Mouse (Mus musculus): Measurements from ENCODE around the gene P4ha3. TPM values are rescaled to one million over a fixed set of nuclear protein-coding genes. Genes with fewer than 3 reads are reported as not detected.

The P4ha3 gene
- total RNA-seq, 2 experiments from 2014 or later: 6.5 to 8.5 TPM

GRCm38 (mm10) chr7:100309216-100309615, 23.9 kb downstream of the P4ha3 start:
- no peak overlapping the region for H3K4me3 ChIP-seq
- peak overlapping the region; percentile 45 for H3K27ac ChIP-seq
- intact Hi-C loops (cut with DNase I): no loop called here
- no peak for TF ChIP-seq CTCF (IDR thresholded peaks at IDR 0.05)
- DNase-seq (ENCODE audit: extremely low spot score in 1 of 2, low spot score in 2 of 2): no peak

- TF ChIP-seq CTCF (IDR thresholded peaks at IDR 0.05): no peak
- Histone ChIP-seq H3K27ac (peak overlapping the region; percentile 38), H3K4me3 (no peak overlapping the region)
- intact Hi-C loops (cut with DNase I): no loop called here
- DNase-seq (ENCODE audit: extremely low spot score in 1 of 2, low spot score in 2 of 2): no peak
These were observed 24.4 kb downstream of the P4ha3 start for GRCm38 (mm10) chr7:100309679-100310078.

- Histone ChIP-seq H3K27ac (peak overlapping the region; percentile 38; the same call in 1 of the 2 replicates), H3K4me3 (no peak overlapping the region)
- TF ChIP-seq CTCF (IDR thresholded peaks at IDR 0.05): no peak
- DNase-seq (ENCODE audit: extremely low spot score in 1 of 2, low spot score in 2 of 2): no peak
- intact Hi-C loops (cut with DNase I): no loop called here
These were observed 25.0 kb downstream of the P4ha3 start for GRCm38 (mm10) chr7:100310290-100310689.

GRCm38 (mm10) chr7:100312716-100313115, 27.4 kb downstream of the P4ha3 start:
- intact Hi-C loops (cut with DNase I): no loop called here
- no peak for DNase-seq (ENCODE audit: extremely low spot score in 1 of 2, low spot score in 2 of 2)
- TF ChIP-seq CTCF (IDR thresholded peaks at IDR 0.05): no peak

GRCm38 (mm10) chr7:100316924-100317323, 31.6 kb downstream of the P4ha3 start:
- intact Hi-C loops (cut with DNase I): no loop called here
- TF ChIP-seq CTCF (IDR thresholded peaks at IDR 0.05): no peak

More at GRCm38 (mm10) chr7:100312716-100313115, 27.4 kb downstream of the P4ha3 start:
- Histone ChIP-seq H3K4me3 (no peak overlapping the region), H3K27ac (no peak overlapping the region)

GRCm38 (mm10) chr7:100317534-100317933, 32.2 kb downstream of the P4ha3 start:
- DNase-seq (ENCODE audit: extremely low spot score in 1 of 2, low spot score in 2 of 2): no peak
- no peak overlapping the region for H3K27ac ChIP-seq
- H3K4me3 ChIP-seq: no peak overlapping the region
- intact Hi-C loops (cut with DNase I): no loop called here
- TF ChIP-seq CTCF (IDR thresholded peaks at IDR 0.05): no peak

More at GRCm38 (mm10) chr7:100316924-100317323, 31.6 kb downstream of the P4ha3 start:
- no peak overlapping the region for H3K27ac ChIP-seq
- no peak overlapping the region for H3K4me3 ChIP-seq
- DNase-seq (ENCODE audit: extremely low spot score in 1 of 2, low spot score in 2 of 2): no peak

- intact Hi-C loops (cut with DNase I): no loop called here
- Histone ChIP-seq H3K27ac (no peak overlapping the region), H3K4me3 (no peak overlapping the region)
- no peak for DNase-seq (ENCODE audit: extremely low spot score in 1 of 2, low spot score in 2 of 2)
- TF ChIP-seq CTCF (IDR thresholded peaks at IDR 0.05): no peak
These were observed 38.4 kb downstream of the P4ha3 start for GRCm38 (mm10) chr7:100323721-100324120.

- Histone ChIP-seq H3K4me3 (no peak overlapping the region), H3K27ac (no peak overlapping the region)
- peak; percentile 80 for TF ChIP-seq CTCF (IDR thresholded peaks at IDR 0.05)
- DNase-seq (ENCODE audit: extremely low spot score in 1 of 2, low spot score in 2 of 2): peak; percentile 39 to 60
- intact Hi-C loops (cut with DNase I): loop anchor here (1.0 kb wide), 1 partner anchor 45 kb away; no protein-coding TSS in a partner anchor
These were observed 40.2 kb downstream of the P4ha3 start for GRCm38 (mm10) chr7:100325482-100325881.

GRCm38 (mm10) chr7:100327514-100327913, 42.2 kb downstream of the P4ha3 start:
- no peak overlapping the region for H3K27ac ChIP-seq
- no peak overlapping the region for H3K4me3 ChIP-seq
- no peak for DNase-seq (ENCODE audit: extremely low spot score in 1 of 2, low spot score in 2 of 2)
- no peak for TF ChIP-seq CTCF (IDR thresholded peaks at IDR 0.05)
- intact Hi-C loops (cut with DNase I): no loop called here

- no peak for DNase-seq (ENCODE audit: extremely low spot score in 1 of 2, low spot score in 2 of 2)
- no peak for TF ChIP-seq CTCF (IDR thresholded peaks at IDR 0.05)
- Histone ChIP-seq H3K4me3 (no peak overlapping the region), H3K27ac (no peak overlapping the region)
- intact Hi-C loops (cut with DNase I): no loop called here
These were observed 43.3 kb downstream of the P4ha3 start for GRCm38 (mm10) chr7:100328636-100329035.

GRCm38 (mm10) chr7:100331269-100331668, 45.9 kb downstream of the P4ha3 start:
- no peak overlapping the region for H3K27ac ChIP-seq
- DNase-seq (ENCODE audit: extremely low spot score in 1 of 2, low spot score in 2 of 2): no peak
- intact Hi-C loops (cut with DNase I): no loop called here
- no peak for TF ChIP-seq CTCF (IDR thresholded peaks at IDR 0.05)
- no peak overlapping the region for H3K4me3 ChIP-seq

- intact Hi-C loops (cut with DNase I): no loop called here
- no peak for TF ChIP-seq CTCF (IDR thresholded peaks at IDR 0.05)
These were observed 50.6 kb downstream of the P4ha3 start for GRCm38 (mm10) chr7:100335921-100336320.

GRCm38 (mm10) chr7:100354984-100355383, 69.7 kb downstream of the P4ha3 start:
- no peak for TF ChIP-seq CTCF (IDR thresholded peaks at IDR 0.05)
- DNase-seq (ENCODE audit: extremely low spot score in 1 of 2, low spot score in 2 of 2): no peak
- intact Hi-C loops (cut with DNase I): no loop called here
- Histone ChIP-seq H3K27ac (no peak overlapping the region), H3K4me3 (no peak overlapping the region)

More at GRCm38 (mm10) chr7:100335921-100336320, 50.6 kb downstream of the P4ha3 start:
- Histone ChIP-seq H3K4me3 (no peak overlapping the region), H3K27ac (no peak overlapping the region)
- no peak for DNase-seq (ENCODE audit: extremely low spot score in 1 of 2, low spot score in 2 of 2)

Data from left cerebral cortex, adult 2 months (tissue).